Mouse (Mus musculus): ENCODE measurements around the gene Mapre3.
"Not testable (repeated sequence)": the region's sequence is repeated elsewhere in the genome, so short reads cannot be mapped to it uniquely, and the experiment has no call there.

Gene Mapre3

DNA sequence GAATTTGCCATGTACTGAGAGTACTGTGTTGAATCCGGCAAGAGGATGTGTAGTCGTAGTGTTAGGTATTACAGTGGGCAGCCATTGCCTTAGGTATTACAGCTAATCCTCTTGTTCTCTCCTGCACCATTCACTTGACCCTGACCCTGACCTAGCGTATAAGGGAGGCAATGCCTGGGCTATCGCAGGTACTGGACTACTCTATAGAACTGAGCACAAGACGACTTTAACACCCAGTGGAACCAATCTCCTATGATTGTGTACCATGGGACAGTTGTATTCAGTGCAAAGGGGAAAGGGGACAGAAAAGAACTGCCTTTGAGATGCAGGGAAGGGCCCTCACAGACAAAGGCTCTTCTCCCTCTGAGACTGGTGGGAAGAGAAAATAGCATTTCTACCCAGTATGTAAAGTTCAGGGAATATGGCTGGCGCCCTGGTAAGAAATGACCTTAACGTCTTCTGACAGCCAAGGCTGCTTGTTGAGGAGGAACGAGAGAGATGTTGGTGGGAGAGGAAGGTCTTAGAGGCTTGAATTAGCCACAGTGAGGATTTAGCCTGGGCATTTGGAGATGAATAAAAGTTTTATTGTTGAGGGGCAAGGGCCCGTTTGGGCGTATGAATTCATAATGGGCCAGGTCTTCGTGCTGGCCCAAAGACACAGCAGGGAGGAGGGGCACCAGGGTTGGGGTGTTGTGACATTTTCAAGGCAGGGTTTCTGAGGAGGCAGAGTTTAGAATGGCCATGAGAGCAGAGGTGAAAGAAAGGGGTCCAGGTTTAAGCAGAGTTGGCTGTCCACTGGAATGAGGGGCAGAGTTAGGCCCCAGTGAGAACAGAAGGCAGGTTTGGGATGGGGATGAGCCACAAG is 9.9 kb downstream of the Mapre3 start:
- no peak for DNase-seq

DNA sequence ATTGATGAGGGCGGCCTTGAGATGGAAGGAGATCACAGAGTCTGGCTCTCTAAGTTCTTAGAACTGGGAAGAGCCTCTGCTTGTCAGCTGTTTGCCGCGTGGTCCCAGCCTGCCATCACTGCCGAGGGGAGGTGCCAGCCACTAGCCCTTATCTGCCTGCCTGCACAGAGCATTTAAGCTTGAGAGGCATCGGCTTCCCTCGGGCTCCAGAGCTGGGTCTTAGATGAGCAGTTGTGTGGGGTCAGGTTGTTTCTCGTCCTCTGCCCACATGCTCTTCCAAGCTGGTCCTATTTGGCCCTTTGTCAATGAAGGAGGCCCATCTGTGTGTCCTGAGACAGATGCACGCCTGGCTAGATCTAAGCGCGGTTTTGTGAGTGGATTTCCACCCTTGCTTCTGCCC is 10.7 kb downstream of the Mapre3 start:
- DNase-seq, result no peak

DNA sequence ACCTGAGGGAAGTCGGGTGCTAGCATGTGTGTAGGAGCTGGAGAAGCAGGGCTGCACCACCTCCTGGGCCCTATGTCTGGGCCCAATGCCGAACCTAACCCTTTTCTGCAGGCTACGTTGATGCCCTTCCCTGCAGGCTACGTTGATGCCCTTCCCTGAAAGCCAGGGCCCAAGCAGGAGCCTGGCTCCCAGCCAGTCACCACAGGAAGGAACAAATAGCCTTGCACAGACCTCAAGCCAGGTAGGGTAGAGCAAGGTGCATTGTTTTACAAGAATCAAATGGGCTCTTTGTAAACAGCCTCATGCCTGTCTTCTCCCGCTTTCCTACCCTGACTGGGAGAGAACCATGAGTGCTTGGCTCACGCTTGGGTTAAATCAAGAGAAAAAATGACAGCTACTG is 11.4 kb downstream of the Mapre3 start:
- no peak for DNase-seq

DNA sequence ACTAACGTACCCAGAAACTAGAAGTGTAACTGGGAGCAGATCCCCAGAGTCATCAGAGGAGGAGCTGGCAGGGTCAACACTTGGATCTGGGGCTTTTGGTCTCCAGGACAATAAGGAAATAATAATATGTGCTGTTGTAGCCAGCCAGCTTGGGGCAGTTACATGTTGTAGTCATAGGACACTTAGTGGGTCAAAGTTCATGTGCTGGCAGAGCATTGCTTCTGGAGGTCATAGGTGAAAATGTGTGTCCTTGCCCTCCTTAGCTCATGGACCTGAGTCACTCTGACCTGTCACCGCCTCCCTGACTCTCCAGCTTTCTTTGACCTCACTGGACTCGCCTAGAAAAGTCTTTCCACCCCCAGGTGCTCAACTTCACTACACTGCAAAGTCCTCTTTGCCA is 19.0 kb downstream of the Mapre3 start:
- DNase-seq, result no peak

DNA sequence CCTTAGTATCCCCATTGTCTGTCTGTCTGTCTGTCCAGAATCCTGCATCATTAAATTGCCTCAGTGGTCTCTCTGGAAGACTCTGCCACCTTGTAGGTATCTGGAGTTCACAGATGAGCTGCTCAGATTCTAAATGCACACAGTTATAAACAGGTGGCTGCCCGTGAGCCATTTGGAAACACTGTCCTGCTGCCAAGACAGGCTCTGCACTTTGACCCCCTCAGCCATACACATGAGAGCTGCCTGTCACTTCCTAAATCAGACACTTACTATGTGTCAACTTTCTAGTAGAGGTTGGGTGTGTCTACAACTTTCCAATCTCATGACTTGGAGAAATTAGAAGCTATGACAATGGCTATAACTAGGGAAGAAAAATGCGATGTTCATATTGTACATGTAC is 25.3 kb downstream of the Mapre3 start:
- DNase-seq, result no peak

DNA sequence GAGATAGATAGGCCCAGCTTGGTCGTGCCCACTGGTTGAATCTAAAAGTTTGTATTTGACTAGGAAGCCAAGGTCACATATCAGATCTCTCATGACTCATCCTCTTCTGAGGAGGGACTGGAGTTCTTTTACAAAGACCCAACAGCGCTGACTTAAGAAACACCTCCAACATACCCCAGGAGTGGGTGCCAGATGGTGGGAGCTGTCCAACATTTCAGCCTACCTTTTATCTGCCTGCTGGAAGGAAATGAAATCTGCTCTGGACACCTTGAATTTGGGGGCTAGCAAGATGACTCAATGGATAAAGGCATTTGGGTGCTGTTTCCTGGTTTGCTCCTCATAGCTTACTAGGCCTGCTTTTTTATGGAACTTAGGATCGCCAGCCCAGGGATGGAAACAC is 27.5 kb downstream of the Mapre3 start:
- no peak for DNase-seq

DNA sequence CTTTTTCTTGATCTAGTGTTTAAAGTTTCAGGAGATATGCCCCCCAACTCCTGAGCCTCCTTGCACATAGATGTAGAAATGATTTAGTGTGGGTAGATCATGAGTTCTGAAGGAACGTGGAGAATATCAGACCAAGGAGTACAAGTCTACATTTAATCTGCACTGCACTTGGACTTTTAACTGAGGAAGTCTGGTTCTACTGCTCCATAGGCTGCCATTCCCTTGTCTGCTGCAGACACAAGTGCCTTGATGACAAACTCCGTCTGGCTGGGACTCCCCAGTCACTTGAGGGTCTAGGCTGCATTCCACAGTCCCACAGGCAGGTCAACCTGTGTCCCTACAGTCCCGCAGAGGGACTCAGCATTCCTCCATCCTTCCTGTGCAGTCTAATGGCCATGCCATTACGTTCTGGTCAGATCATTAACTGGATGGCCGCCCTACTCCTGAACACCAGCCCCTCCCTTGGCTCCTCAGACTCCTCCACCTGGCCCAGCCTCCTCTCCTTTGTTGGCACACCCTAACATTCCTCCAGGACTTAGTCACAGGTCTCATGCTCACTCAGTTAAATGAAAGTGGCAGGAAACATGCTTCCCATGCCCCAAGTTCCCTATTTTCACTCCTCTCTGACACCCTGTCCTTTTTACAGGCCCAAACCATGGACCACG is 35.6 kb downstream of the Mapre3 start:
- no peak for DNase-seq

DNA sequence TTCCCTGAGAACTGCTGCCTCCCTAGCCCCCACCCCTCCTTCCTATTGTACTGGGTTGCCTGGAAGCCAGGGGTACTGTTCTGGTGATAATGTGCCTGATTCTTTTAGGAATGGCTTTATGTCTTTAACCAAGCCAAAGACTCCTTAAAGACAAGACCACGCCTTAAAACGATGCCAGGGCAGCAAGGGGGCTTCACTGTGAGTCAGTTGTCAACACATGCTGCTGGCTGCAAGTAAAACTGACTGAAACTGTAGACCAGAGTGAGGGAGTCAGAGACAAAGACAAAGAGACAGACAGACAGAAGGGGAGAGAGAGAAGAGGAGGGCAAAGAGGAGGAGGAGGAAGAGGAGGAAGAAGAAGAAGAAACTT is 36.1 kb downstream of the Mapre3 start:
- DNase-seq, result no peak

DNA sequence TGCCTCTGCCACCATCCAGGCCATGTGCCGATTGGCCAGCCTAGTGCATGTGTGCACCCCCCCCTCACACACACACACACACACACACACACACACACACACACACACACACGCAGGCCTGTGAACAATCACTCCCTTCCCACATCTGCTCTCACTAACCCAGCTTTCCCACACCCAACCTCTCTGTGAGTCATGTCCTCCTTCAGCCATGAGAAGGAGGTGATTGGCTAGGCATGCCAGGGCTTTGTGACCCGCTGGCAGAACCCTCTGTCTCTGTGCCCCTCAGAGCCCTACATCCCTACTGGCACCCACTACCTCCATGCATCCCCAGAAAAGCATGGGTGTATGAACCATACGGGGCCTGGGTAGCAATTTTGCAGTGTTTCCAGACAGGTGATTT is 39.1 kb downstream of the Mapre3 start:
- no peak for DNase-seq

DNA sequence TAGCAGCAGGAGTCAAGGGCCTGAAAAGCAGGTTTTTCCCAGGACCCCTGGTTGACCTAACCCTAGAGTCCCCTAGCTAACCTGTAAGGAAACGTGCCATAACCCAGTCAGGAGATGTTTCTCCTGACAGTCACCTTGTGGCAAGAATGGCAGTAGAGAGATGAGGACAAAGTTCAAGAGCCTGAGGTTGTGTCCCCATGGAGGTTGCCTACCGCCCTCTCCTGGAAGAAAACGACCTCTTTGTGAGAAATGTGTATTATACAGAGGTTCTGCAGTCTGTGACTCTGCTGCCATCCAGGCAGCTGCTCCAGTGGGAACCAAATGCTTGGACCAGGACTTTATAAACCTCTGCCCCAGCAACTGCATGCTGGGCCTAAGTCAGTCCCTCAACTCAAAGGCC is 41.2 kb downstream of the Mapre3 start:
- no peak for DNase-seq

DNA sequence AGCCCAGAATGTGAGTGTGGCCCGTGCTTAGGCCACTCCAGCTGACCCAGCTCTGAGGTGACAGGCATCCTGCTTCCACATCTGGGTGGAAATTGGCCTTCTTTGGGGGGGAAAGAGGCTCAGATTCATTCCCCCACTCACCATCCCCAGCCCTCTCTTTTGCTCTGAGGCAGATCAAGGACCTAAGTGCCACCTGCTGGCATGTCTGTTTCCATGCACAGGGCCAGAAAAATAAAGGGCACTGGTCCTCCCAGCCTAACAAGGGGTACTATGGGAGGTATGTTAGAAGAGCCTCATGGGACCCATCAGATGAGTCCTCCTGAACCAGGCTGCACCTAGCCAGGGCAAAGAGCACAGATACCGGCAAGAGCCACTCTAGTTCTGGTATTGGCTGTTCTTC is 41.7 kb downstream of the Mapre3 start:
- no peak for DNase-seq

DNA sequence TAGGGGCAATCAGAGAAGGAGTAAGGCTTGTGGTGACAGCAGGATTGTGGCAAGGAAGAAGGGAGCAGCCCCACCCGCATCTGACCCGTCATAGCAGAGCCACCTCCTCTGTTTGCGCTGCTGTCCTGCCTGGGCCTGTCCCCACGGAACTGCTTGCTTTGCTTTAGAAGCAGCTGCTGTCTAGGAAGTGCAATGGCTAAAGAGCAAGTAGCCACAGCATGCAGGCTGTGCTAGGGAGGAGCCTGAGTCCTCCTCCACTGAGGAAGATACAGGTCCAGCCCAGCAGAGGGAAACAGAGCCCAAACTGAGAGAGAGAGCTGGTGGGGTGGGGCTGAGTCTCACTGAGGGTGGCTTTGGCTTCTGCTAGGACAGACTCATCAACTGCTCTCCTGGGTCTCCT is 49.4 kb downstream of the Mapre3 start:
- no peak for DNase-seq

DNA sequence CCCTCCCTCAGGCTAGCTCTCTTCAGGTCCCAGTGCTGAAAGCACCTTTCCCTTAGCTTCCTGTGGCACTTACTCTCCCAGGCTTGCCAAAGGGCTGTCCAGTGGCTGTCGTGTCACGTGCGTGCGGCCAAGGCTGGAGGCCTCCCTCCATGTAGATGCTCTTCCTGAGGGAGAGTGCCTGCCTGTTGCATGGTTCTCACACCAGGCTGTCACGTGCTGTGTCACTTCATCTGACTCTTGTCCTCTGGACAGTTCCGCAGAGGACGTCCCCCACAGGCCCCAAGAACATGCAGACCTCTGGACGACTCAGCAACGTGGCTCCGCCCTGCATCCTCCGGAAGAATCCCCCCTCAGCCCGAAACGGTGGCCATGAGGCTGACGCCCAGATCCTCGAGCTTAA is 49.9 kb downstream of the Mapre3 start:
- DNase-seq, result no peak

DNA sequence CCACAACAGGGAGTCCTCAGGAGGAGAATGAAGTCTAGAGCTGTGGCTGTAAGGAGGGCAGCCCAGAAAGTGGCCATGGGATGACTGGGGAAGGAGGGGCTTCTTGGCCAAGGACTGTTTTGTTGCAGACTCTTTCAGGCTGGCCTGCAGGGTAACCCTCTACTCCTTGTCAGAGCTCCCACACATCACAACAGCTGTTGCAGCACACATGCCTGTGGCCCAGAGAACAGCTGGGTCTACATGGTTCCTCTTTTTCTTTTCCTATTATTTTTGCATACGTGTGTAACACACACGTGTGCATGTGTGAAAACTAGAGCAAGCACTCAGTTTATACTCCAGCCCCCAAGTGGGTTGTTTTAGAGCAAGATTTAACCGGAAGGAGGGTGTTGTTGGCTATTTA is 52.4 kb downstream of the Mapre3 start:
- DNase-seq, result no peak

DNA sequence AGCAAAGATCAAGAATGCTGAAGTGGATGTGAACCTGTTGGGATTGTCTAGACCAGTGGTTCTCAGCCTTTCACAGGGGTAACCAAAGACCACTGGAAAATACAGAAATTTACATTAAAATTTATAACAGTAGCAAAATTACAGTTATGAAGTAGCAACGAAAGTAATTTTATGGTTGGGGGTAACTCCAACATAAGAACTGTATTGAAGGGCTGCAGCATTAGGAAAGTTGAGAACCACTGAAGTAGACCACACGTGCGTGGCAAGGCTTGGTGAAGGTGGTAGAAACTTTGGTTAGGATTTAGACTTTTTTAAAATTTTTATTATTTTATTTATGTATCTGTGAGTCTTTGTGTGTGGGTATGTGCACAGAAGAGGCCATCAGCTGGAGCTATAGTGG is 53.3 kb downstream of the Mapre3 start, which contains the start of gene Tmem214:
Gene Tmem214 (plus strand): TSS at position 301 of the 400 bp plus-strand sequence.
- DNase-seq, result no peak

DNA sequence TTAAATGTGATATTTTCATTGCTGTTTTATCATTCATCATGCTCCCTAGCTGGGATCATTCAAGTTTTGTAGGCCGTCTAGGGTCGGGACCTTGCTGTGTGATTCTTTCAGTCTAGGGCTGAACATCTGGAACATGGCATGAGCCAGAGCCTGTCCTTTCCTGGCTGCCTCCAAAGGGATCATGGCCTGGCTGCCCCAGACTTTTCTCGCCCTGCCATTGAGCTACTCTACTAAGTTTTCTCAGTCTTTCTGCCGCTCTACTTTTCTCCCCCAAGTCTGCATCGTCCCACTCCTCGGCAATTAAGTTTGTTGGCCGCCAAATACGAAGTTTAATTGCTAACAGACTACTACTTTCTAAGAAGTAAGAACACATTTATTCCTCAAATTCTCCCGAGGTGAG is 54.5 kb downstream of the Mapre3 start:
- DNase-seq, result no peak

DNA sequence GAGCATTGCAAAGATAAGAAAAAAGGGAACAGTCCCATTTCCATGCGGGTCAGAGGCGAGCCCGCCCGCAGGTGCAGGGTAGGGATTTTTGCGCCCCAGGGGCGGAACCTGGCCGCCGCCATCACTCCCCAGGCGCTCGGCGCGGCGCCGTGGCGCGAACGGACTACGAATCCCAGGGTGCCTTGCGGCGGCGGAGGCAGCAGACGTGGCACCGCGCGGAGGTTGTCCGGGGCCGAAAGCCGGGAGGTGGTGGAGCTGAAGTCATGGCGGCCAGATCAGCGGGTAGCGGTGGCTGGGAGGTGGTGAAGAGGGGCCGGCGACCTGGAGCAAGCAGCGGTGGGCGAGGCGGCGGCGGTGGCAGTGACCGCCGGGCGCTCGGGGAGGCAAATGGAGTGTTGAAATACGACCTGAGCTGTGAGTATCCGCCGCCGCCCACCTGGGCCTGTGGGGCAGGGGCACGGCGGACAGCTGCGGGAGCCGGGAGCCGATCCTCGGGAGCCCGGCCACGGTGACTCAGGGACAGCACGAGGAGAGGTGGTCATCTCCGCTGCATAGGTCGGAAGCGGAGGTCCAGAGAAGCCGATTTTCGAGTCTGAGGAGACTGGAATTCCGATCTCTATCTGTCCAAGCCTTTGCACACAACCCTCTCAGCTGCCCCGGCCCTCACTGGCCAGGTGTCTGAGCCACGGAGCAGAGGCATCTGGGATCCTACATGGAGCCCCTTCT is 55.1 kb downstream of the Mapre3 start:
- peak; percentile 92 for DNase-seq

DNA sequence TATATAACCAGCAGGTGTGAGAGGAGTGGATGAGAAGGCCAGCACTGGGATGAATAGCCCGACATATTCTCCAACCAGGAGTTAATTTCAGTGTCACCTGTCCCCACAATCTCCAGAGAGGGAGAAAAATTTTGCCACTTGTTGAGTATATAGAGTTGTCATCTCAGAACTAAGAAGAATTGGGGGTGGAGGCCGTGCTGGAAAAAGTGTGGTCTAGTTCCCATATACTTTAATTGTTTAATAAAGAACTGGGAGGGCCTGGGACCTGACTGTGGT is 55.6 kb downstream of the Mapre3 start:
- no peak for DNase-seq

DNA sequence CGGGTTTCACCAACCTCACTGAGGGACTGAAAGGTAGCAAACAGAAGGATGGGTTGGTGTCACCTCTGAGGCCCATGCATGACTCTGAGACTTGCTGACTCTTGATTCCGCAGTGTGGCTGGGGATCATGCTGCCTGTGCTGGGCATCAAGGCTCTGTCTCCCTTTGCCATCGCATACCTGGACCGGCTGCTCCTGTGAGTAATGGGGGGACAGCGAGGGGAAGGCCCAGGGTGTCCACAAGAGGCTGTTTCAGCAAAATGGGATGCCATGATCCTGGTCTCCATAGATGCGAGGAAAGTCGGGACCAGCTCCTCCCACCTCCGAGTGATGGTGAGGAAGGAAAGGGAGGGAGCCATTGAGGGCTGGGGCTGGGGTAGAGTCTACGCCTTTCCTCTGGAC is 58.1 kb downstream of the Mapre3 start:
- DNase-seq, result no peak

DNA sequence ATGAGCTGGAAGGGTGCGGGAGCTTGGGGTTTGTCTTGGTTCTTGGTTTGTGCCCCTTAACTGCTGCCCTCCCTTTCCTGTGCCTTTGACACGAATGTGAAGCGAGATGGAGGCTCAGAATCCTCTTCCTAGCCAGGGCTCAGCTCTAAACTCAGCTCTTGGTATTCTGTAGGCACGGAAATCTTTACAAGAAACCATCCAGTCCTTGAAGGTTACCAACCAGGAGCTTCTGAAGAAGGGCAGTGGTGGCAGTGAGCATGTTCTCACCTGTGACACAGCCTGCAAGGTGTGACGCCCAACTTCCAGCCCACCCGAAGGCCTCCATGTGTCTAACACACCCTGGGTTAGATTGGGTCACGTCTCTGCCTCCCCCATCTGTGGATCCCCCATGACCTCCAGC is 59.9 kb downstream of the Mapre3 start:
- no peak for DNase-seq

DNA sequence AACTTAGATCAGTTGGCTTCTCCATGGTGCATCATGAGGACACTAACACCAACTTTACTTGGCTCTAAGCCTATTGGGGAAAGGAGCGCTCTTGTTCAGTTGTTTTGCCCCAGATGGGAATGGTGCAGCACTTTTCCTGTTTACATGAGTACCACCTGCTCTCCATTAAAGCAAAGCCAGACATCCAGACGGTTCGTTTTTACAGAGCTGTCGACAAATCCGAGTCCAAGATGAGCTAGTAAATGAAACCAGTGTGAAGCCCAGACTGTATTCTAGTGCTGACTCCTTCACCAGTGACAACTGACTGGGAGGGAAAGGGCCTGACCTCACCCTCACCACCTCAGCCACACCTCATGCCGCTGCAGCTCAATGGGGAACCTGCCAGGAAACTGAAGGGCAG is 64.2 kb downstream of the Mapre3 start:
- no peak for DNase-seq

DNA sequence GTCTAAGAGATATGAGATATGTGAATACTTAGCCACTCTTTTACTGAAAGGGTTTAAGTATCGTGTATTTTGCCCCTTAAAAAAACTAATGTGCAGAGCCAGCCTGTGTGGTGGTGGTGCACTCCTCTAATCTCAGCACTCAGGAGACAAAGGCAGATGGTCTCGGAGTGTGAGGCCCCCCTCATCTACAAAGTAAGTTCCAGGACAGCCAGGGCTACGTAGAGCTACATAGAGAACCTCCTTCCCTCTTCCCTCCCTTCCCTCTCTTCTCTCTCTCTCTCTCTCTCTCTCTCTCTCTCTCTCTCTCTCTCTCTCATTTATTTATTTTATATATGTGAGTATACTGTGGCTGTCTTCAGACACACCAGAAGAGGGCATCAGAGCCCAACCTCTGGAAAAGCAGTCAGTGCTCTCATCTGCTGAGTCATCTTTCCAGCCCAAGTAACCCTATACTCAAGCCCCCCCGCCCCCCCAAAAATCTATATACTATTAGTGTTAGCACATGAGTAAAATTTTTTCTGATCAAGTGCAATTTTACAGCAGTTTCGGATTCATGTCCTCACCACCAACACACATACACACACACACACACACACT is 65.0 kb downstream of the Mapre3 start:
- DNase-seq, result no peak

DNA sequence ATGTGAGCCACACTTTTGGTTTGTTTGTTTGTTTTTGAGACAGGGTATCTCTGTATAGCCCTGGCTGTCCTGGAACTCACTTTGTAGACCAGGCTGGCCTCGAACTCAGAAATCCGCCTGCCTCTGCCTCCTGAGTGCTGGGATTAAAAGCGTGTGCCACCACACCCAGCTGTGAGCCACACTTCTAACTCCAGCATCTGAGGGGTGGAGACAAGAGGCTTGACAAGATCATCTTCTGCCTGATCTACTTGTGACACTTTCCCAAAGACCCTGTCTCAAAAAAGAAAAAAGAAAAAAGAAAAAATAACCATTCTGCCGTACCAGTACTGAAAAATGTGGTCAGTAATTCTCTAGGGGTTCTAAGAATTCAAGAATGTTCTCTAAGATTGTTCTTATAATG is 67.4 kb downstream of the Mapre3 start:
- DNase-seq, result not testable (repeated sequence)

DNA sequence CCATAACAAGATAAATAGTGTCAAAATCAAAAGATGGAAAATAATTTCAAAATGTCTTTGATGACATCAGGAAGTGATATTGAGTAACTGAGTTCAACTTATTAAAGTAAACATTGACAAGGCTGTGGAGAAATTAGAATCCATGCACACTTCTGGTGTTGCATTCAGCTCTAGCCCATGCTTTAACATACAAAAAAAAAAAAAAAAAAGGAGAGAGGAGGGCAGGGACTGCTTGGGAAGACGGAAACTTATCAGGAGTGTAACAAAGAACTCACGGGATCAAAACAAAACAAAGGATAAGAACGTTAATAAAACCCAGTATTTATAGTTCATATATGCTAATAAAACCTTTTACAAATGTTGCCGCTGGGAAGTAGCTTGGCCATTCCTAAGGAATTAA is 71.8 kb downstream of the Mapre3 start:
- no peak for DNase-seq
